Mouse (Mus musculus): Measurements from ENCODE around the gene Plrg1. TPM values are rescaled to one million over a fixed set of nuclear protein-coding genes. Genes with fewer than 3 reads are reported as not detected.

The Plrg1 gene
- total RNA-seq, 2 experiments from 2014 or later = 43.5 to 45.6 TPM

DNA sequence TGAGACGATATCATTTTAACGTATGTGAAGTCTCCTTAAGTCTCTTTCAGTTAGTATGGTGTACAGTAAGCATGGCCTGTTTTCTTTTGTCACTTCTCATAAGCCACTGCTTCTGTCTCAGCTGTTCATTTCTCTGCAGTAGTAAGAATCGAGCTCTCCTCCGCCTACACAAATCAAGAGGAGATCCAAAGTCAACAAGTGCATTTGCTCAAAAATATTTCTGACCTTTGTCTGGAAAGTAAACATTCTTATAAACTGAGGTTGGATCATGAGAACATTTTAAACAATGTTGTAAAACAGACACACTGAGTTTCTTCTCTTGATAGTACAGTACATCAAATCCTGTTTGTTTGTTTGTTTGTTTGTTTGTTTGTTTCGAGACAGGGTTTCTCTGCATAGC, 4.7 kb upstream of the Plrg1 start:
- DNase-seq (ENCODE audit: low spot score in 2 of 2) = no peak

DNA sequence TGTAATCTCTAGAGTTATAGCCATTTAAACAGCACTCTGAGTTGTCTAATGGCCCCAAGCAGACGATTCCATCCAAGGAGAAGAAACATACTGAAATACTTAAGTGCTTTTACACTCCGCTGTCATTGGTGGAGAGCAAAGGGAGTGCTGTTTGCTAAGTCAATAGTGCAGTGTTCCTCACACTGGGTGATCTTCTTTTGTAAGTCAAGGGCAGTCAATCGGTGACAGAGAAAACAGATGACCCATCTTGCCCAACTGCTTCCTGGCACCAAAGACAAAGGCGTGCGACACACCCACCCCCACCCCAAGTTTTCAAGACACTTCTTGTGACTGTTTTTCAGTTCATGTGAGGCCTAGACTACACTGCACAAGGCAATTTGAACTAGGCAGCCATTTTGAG, 3.2 kb upstream of the Plrg1 start:
- DNase-seq (ENCODE audit: low spot score in 2 of 2) = no peak

DNA sequence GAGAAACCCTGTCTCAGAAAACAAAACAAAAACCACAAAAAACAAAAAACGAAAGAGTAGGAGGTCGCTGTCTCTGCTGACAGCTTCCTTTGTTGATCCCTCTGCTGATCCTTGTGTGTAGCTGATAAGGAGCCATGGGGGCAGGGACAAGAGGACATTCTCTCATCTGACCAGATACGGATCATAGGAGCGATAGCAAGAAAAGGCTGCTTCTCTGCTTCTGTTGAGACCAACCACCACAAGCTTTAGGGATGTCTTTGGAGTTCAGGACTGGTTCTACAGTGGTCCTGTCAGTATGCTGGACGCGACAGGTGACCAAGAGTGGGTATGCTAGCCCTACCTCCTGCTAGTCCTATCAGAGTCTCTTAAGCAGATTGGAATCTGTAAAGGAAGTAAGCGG, 2.2 kb upstream of the Plrg1 start:
- DNase-seq (ENCODE audit: low spot score in 2 of 2) = no peak

DNA sequence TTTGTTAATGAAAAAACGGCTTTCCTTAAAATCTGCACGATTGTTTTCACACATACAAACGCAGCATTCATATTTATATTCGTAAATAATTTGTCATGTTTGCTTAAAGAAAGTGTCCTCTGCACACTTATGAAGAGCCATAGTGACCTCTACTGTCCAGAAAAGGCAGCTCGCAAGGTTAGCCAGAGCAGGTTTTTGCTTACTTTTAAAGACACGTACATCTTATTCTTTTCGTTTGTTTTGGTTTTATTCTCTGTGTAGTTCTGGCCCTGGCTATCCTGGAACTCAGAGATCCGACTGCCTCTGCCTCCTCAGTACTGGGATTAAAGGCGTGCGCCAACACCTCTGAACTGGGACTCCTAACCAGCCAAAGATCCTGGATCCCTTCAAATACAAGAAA, 1.6 kb upstream of the Plrg1 start:
- peak; percentile 12 to 19 for DNase-seq (ENCODE audit: low spot score in 2 of 2)

DNA sequence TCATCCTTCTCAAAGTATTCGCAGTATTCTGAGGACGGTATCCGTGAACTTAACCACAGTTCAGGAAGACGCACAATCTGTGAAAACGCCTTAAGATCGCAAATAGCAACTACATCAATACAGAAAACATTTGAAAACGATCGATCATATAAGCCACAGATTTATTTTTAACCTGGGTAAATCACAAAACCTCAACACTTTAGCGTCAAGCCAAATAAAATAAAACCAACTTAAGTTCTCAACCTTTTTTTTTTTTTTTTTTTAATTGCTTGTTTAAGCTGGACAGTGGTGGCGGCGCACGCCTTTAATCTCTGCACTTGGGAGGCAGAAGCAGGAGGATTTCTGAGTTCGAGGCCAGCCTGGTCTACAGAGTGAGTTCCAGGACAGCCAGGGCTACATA, 563 bp upstream of the Plrg1 start:
- no peak for DNase-seq (ENCODE audit: low spot score in 2 of 2)

DNA sequence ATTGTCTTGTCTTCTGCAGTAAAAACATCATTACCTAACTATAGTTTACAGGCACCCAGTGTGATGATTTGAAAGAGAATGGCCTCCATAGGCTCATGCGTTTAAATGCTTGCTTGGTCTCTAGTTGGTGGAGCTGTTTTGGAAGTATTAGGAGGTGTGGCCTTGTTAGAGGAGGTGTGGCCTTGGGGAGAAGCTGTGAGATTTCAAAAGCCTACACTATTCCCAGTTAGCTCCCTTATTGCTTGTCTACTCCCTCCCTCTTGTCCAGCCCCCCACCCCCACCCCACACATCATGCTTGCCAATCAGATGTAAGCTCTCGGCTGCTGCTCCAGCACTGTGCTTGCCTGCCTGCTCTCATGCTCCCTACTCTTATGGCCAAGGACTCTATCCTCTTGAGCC, 1.7 kb downstream of the Plrg1 start:
- DNase-seq (ENCODE audit: low spot score in 2 of 2) = no peak

DNA sequence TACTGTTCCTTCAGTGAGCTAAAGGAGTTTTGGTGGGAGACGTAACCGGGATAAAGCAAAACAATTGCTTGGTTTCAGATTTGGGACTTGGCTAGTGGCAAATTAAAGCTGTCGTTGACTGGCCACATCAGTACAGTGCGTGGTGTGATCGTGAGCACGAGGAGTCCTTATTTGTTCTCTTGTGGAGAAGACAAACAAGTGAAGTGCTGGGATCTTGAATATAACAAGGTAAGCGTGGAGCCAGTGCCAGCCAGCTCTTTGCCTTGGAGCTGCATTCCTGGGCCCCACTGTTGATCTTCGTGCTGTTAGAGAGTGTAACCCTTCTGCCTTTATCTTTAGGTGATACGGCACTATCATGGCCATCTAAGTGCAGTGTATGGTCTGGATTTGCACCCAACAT, 12.6 kb downstream of the Plrg1 start:
- no peak for DNase-seq (ENCODE audit: low spot score in 2 of 2)

DNA sequence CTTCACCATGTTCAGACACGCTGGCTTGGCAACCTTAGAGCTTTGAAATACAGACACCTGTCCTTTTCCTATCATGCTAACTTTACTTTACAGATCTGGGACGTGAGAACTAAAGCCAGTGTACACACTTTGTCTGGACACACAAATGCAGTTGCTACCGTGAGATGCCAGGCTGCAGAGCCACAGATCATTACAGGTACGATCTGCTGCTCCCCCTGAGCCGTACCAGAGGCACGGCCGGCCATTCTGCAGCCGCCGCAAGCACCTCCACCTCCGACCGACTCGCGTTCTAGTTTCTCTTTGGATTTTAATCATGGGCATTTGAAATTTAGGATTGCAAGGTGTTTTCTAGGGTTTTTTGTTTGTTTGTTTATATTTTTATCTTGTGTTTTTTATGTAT, 13.5 kb downstream of the Plrg1 start:
- no peak for DNase-seq (ENCODE audit: low spot score in 2 of 2)

DNA sequence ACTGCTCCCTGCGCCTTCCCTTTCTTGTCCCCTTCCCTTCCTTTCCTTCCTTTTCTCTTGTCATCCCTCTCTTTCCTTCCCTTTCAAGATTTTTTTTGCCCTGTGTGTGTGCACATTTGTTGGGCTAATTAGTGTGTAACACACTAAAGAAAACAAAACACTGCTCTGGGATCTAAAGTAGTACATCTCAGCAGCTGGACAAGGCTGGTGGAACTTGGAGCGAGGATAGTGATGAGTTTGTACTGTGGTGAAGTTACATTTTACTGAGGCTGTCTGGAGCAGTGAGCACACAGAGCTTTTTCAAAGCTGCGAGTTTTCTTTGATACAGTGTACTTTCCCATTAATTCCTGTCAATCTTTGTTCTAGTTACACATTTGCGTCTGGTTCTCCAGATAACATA, 14.9 kb downstream of the Plrg1 start:
- DNase-seq (ENCODE audit: low spot score in 2 of 2) = no peak

DNA sequence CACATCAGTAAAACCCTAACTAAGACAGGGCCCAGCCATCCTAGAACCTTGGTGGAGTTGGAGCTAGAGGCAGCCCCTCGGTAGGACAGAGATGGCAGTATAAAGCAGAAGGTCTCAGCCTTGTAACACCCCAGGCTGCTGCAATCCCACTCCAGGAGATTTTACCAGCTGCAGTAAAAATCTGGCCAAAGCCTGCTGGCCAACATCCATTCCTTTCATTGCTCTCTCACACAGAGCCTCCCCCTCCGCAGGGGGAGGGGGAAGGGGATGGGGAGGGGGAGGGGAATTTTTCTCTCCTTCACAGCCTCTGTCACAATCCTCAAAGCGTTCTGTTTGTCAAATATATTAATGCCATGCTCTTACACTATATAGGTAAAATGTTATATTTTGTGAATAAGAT, 21.2 kb downstream of the Plrg1 start:
- no peak for DNase-seq (ENCODE audit: low spot score in 2 of 2)

DNA sequence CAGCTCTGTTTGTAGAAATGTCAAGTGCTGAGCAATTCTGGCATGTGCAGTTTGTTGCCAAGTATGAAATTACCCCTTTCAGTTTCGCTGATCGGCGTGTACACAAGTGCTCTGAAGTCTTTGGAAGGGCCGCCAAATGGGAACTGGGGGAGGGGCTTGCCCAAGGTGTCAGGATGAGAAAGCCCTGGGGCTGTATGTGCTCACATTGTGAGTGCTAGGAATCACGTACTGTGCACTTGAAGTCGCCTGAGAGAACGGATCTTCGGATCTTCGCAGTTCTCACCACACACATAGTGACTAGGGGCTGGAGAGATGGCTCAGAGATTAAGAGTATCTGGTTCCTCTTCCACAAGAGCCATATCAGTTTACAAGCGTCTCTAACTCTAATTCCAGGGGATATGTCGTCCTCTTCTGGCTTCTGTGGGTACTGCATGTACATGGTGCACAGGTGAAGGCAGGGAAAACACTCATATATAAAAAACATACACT, 25.3 kb downstream of the Plrg1 start:
- DNase-seq (ENCODE audit: low spot score in 2 of 2) = peak; percentile 40 to 70

DNA sequence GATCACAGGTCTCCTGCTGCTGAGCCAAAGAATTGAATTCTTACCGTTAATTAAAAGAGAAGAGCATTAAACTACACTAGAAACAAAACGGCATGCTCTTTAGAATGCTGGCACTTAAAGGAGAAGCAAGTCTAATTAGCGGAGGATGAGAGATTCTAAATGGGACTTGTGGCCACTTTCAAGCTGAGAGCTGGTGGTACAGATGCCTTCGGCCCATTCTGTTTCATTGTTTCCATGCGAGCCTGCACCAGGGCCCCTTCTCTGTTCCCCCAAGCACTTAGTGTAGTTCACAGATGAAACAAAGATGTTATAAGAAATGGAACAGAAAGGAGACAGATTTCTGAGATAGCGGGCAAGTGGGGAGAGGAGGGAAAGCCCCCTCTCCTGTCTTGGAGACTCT, 42.3 kb downstream of the Plrg1 start:
- no peak for DNase-seq (ENCODE audit: low spot score in 2 of 2)

DNA sequence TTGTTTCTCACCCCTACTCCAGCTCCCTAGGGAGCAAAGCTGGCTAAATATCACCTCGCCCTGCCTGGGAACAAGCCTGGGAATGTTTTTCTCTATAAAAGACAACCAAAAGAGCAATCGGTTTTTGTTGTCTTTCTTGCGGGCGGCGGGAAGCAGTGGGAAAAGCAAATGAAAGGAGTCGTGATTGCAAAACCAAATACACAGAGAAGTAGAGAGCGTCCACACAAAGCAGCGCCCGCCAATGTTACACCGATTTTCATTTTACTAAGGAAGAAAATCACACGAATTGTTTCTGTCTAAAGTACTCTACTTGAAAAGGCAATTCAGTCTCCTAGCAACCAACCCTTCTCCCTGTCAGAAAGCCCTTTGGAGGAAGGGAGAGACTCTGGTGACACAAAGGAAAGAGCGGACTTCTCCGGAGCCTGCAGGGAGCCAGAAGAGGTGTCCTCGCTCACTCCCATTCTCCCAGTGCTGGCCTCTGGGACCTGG, 43.3 kb downstream of the Plrg1 start:
- DNase-seq (ENCODE audit: low spot score in 2 of 2) = peak in 1 of 2 experiments; percentile 26

DNA sequence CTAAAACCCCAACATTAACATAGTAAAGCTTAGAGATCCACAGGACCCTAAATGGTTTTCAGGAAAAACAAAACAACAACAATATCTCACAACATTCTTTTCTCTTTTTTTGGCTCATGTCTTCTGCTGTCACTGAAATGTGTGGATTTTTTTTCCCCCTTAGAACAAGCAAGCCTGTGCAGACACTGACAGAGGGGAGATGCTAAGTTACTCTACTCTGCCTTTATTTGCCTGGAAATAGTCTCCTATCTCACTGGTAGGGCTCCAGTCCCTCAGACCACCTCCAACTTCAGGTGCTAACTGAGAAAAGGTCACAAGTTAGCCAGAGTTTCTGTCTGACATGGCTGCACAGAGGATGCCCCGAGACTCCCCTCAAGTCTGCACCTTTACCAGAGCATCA, 43.8 kb downstream of the Plrg1 start:
- DNase-seq (ENCODE audit: low spot score in 2 of 2) = no peak

DNA sequence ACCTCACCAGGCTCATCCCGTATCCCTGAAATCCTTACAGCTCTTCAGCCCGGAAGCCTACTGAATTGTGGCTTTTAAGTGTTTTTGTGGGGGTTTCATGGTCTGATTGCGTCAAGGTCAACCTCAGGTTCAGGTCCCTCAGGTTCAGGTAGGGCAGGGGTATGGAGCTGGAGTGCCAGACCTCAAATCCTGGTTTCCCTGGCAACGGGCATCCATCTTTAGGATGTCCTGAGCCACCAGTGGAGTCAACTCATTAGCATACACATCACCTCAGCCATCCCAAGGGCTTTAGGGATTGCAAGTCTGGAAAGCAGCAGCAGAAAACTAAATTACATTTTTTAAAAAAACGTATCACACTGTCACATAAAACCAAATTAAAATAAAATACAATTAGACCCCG, 44.3 kb downstream of the Plrg1 start:
- DNase-seq (ENCODE audit: low spot score in 2 of 2) = no peak

DNA sequence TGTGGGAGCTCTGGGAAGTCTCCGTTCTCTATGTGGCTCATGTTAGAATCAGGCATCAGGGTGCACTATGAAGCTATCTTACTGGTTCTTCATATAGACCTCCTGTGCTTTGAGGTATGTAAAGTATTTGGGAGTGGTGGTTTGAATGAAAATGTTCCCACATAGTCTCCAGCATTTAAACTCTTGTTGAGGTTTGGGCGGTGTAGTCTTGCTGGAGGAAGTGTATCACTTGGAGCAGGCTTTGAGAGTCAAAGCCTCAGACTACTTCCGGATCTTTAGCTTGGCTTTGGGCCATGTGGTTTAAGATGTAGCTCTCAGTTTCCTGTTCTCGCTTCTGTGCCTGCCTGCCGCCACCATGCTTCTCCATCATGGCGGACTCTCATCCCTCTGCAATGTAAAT, 47.0 kb downstream of the Plrg1 start:
- DNase-seq (ENCODE audit: low spot score in 2 of 2) = no peak

DNA sequence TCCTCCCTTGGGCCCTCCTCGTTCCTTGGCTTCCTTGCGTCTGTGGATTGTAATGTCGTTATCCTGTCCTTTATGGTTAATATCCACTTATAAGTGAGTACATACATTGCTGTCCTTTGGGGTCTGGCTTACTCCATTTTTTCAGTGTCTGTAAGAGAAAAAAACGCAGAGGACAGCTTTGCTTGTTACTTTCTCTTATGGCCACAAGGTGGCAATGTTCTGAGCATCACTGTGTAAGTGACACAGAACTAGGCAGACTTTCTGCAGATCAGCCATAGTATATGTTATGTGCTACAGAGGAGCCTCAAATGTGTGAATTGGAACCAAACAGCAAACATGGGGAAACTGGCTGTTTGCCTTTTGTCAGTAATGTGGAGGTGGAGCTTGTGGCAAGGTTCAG, 54.8 kb downstream of the Plrg1 start:
- DNase-seq (ENCODE audit: low spot score in 2 of 2) = no peak

DNA sequence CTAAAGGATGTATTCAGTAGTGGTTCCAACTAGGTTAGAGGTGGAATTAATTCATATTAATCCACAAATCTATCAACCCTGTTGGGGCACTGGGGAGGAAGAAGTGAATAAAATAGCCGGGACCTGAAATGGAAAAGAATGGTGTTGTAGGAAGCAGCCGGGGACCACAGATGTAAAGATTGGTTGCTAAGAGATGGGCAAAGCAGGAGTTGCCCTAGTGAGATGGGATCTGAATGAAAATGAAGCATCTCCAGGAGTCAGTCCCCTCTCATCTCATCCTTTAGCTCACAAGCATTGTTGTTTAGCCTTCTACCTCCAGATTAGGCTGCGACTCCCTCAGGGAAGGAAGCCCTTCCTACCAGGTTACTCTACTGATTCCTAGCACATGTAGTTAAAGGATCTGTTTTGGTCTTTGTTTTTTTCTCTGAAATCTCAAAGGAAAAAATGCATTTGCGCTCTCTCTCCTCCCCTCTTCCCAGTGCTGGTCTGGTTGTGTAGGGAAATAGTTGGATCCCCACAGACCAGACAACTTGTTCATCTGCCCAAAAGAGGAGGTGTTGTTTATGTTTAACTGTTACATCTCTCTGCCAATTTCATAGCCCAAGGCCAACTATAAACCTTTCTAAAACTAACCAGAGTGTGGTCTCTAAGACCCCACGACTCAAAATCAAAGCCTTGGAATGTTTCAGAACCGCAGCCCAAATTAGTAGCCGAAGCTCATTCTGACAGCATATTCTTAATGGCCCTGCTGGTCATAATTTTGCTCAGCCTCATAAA, 56.4 kb downstream of the Plrg1 start:
- no peak for DNase-seq (ENCODE audit: low spot score in 2 of 2)

DNA sequence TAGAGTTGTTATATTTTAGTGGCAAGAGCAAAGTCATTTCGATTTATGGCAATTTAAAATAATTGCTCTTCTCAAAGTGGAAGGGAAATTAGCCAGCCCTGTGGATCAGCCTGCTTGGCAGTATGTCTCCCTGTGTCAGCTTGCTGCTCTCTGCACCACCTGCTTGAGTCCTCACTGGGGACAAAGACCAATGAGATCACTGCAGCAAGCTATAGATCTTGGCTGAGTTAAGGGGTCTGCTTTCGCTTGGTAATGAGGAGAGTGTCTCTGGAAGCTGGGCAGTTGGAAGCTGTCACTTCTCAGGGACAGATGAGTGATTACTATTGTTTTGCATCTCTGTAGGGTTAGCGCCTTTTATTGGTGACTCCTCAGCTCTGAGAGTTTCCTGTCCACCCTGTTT, 57.5 kb downstream of the Plrg1 start:
- DNase-seq (ENCODE audit: low spot score in 2 of 2) = no peak

DNA sequence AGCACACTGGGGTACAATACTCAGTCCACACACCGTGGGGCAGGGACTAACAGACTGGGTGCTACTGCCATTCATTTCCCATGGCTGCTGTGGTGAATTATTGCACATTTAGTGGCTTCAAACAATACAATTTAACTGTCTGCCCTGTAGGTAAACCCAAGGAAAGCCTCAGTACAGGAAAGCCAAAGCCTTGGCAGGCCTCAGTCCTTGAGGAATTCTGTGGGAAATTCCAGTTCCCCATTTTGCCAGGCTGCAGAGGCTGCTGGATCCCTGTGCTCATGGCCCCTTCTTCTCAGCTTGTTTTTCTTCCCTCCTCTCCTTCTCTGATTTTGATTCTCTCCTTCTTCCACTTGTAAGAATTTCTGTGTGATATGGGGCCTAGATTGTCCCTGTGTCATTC, 59.6 kb downstream of the Plrg1 start:
- DNase-seq (ENCODE audit: low spot score in 2 of 2) = no peak

DNA sequence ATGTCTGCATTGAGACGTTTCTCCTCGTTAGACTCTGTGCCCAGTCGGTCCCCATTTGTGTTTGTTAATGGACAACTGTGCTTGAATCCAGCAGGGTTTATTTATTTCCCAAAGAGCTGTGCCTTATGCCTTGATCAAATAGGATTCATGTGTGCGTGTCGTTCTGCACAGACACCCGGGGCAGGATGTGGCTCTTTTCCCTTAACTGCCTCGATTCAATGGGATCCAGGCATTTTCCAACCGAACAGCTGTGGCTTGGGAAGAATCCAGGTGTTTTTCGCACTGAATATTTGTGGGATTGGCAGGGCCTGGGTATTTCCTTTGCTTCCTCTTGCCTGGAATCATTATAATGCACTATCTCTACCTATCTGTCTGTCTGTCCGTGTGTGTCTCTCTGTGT, 62.3 kb downstream of the Plrg1 start:
- DNase-seq (ENCODE audit: low spot score in 2 of 2) = no peak

Measured in left cerebral cortex, adult 18-20 months (tissue).